Mouse (Mus musculus) layer of hippocampus, postnatal 14 days (tissue): ENCODE data around the gene Sipa1. TPM values are rescaled to one million over a fixed set of nuclear protein-coding genes. Genes with fewer than 3 reads are reported as not detected.
A peak's percentile ranks its signal among the peaks of the same experiment; 100 is the strongest.

Experiments
- DNase-seq, 2 experiments: peaks; one replicate each; pipeline ENCODE4 v3.0.0; 2021 to 2022; ENCODE audit warnings: low spot score in 2 of 2, mixed read lengths in 1 of 2
- microRNA-seq, 2 experiments: library from miRNA; unstranded; fragments of <30 nt; microRNA quantifications; one replicate each; pipeline ENCODE4 v1.2.0; 2021
- total RNA-seq, 2 experiments: library from RNA; stranded (reverse); gene quantifications; 2 replicates each; pipeline ENCODE4 v1.2.3; 2021

Gene Sipa1
- total RNA-seq, 2 experiments from 2014 or later: 22.8 to 26.1 TPM

- DNase-seq: no peak
These were observed 54.8 kb downstream of the Sipa1 start for GRCm38 (mm10) chr19:5608707-5609106.

GRCm38 (mm10) chr19:5607705-5608410 is 55.6 kb downstream of the Sipa1 start:
- DNase-seq: no peak

- DNase-seq: no peak
These were observed 57.3 kb downstream of the Sipa1 start for GRCm38 (mm10) chr19:5606196-5606595.

- no peak for DNase-seq
These were observed 58.4 kb downstream of the Sipa1 start for GRCm38 (mm10) chr19:5605126-5605525.

GRCm38 (mm10) chr19:5603664-5604063 is 59.8 kb downstream of the Sipa1 start:
- no peak for DNase-seq

GRCm38 (mm10) chr19:5601752-5602541 is 61.6 kb downstream of the Sipa1 start, which contains the start of gene Rnaseh2c:
TSS of gene Rnaseh2c (plus strand) at chr19:5601873.
- DNase-seq: peak; percentile 74 to 85

Small RNA genes lying within 50 kb of the gene (microRNA-seq; reads per million reads assigned to microRNA genes)
- 0.57 to 1.1 reads per million in 2 experiments for gene Mir6987

Other genes with a start within 250 kb of the Sipa1 start
- 100 to 1,000 TPM; 269 to 270 TPM for gene Drap1, start 238.7 kb downstream of the Sipa1 start, total RNA-seq
- gene AI837181, start 238.6 kb downstream of the Sipa1 start, total RNA-seq: 10 to 100 TPM; 63.0 to 63.6 TPM
- gene Fosl1, start 216.2 kb downstream of the Sipa1 start, total RNA-seq: not detected
- 10 to 100 TPM; 29.9 to 31.8 TPM for gene Ccdc85b, start 205.8 kb downstream of the Sipa1 start, total RNA-seq
- 100 to 1,000 TPM in 1 of 2 experiments, 10 to 100 TPM in 1; 96.3 to 101 TPM for gene Fibp, start 203.1 kb downstream of the Sipa1 start, total RNA-seq
- 1 to 10 TPM in 1 of 2 experiments, under 1 TPM in 1; 0.41 to 1.2 TPM for gene Ctsw, start 195.2 kb downstream of the Sipa1 start, total RNA-seq
- gene Efemp2, start 189.8 kb downstream of the Sipa1 start, total RNA-seq: 10 to 100 TPM; 16.8 to 20.9 TPM
- 10 to 100 TPM; 34.3 to 35.6 TPM for gene Mus81, start 175.3 kb downstream of the Sipa1 start, total RNA-seq
- 1,000 to 10,000 TPM; 1,666 to 1,748 TPM for gene Cfl1, start 173.3 kb downstream of the Sipa1 start, total RNA-seq
- 1 to 10 TPM; 6.3 to 8.1 TPM for gene 1700020D05Rik, start 159.9 kb downstream of the Sipa1 start, total RNA-seq
- gene Snx32, start 153.2 kb downstream of the Sipa1 start, total RNA-seq: 10 to 100 TPM; 70.5 to 74.2 TPM
- gene Ovol1, start 103.1 kb downstream of the Sipa1 start, total RNA-seq: not detected
- 1 to 10 TPM; 7.1 to 8.8 TPM for gene Ap5b1, start 95.7 kb downstream of the Sipa1 start, total RNA-seq
- gene Rnaseh2c, start 61.8 kb downstream of the Sipa1 start, total RNA-seq: 10 to 100 TPM; 84.4 to 90.5 TPM
- gene Kat5, start 53.5 kb downstream of the Sipa1 start, total RNA-seq: 10 to 100 TPM; 83.3 to 83.5 TPM
- 10 to 100 TPM; 21.0 to 26.7 TPM for gene Rela, start 26.2 kb downstream of the Sipa1 start, total RNA-seq
- 10 to 100 TPM; 16.1 to 17.0 TPM for gene Map3k11, start 25.0 kb upstream of the Sipa1 start, total RNA-seq
- 10 to 100 TPM; 66.3 to 72.2 TPM for gene Pcnx3, start 25.2 kb upstream of the Sipa1 start, total RNA-seq
- gene Kcnk7, start 40.7 kb upstream of the Sipa1 start, total RNA-seq: not detected
- gene Ehbp1l1, start 62.6 kb upstream of the Sipa1 start, total RNA-seq: 10 to 100 TPM; 15.6 to 20.1 TPM
- 10 to 100 TPM; 32.1 to 41.1 TPM for gene Fam89b, start 65.9 kb upstream of the Sipa1 start, total RNA-seq
- 10 to 100 TPM; 24.7 to 32.7 TPM for gene Ltbp3, start 77.2 kb upstream of the Sipa1 start, total RNA-seq
- gene Scyl1, start 107.7 kb upstream of the Sipa1 start, total RNA-seq: 10 to 100 TPM; 73.6 to 75.1 TPM
- 10 to 100 TPM; 19.8 to 20.1 TPM for gene Frmd8, start 211.6 kb upstream of the Sipa1 start, total RNA-seq
- gene Slc25a45, start 214.1 kb upstream of the Sipa1 start, total RNA-seq: 1 to 10 TPM; 3.6 to 3.7 TPM
- gene Tigd3, start 230.4 kb upstream of the Sipa1 start, total RNA-seq: 1 to 10 TPM; 3.4 to 4.2 TPM
- gene Dpf2, start 249.3 kb upstream of the Sipa1 start, total RNA-seq: 10 to 100 TPM; 78.1 to 92.3 TPM